Mouse (Mus musculus) heart, postnatal 0 days (tissue): ENCODE data around the gene Zdhhc8. TPM values are rescaled to one million over a fixed set of nuclear protein-coding genes. Genes with fewer than 3 reads are reported as not detected.

Experiments
- ATAC-seq: fragments of 200-750 bp; cut with Nextera tagmentation; 2 replicates; pipeline ENCODE4 v1.8.0; 2017; ENCODE audit warnings: low read depth, moderate number of reproducible peaks, moderate library complexity; ENCODE audit not compliant: insufficient read depth
- DNase-seq: peaks from one replicate; pipeline ENCODE4 v3.0.0-alpha.2; 2016; ENCODE audit warnings: low spot score
- H3K27ac ChIP-seq: fragments of 300-500 bp; sonication (generic); 2 replicates; pipeline ENCODE4 v1.5.1; 2014; ENCODE audit warnings: low read depth, mild to moderate bottlenecking
- H3K27me3 ChIP-seq: fragments of 300-500 bp; sonication (generic); 2 replicates; pipeline ENCODE4 v1.6.1; 2014; ENCODE audit warnings: low read length, mixed read lengths; ENCODE audit not compliant: control insufficient read depth, insufficient read depth
- H3K36me3 ChIP-seq: fragments of 300-500 bp; sonication (generic); replicated peaks from 2 replicates; pipeline ENCODE4 v1.6.1; 2014; ENCODE audit warnings: low read length, mixed read lengths; ENCODE audit not compliant: control insufficient read depth, insufficient read depth
- H3K4me1 ChIP-seq: fragments of 300-500 bp; sonication (generic); 2 replicates; pipeline ENCODE4 v1.6.1; 2014; ENCODE audit warnings: antibody characterized with exemption; ENCODE audit not compliant: control insufficient read depth, insufficient read depth
- H3K4me2 ChIP-seq: fragments of 300-500 bp; sonication (generic); 2 replicates; pipeline ENCODE4 v1.6.1; 2014; ENCODE audit warnings: low read depth, mild to moderate bottlenecking, low read length, moderate library complexity
- H3K4me3 ChIP-seq: fragments of 300-500 bp; sonication (generic); 2 replicates; pipeline ENCODE4 v1.5.1; 2014; ENCODE audit warnings: low read depth, low read length
- H3K9ac ChIP-seq: fragments of 300-500 bp; sonication (generic); replicated peaks from 2 replicates; pipeline ENCODE4 v1.6.1; 2014; ENCODE audit warnings: low read depth, low read length, mixed read lengths
- H3K9me3 ChIP-seq: fragments of 300-500 bp; sonication (generic); replicated peaks from 2 replicates; pipeline ENCODE4 v1.6.1; 2016; ENCODE audit warnings: low read length; ENCODE audit not compliant: control insufficient read depth
- CTCF ChIP-seq: IDR thresholded peaks from 2 replicates; pipeline ENCODE4 v1.5.1; 2016; ENCODE audit warnings: antibody characterized with exemption, control low read depth, low read depth
- EP300 ChIP-seq: IDR thresholded peaks from 2 replicates; pipeline ENCODE4 v1.6.1; 2016; ENCODE audit warnings: antibody characterized with exemption, low read depth
- WGBS: fragments of 180-500 bp; shearing (Covaris S2); extraction: QIAGEN DNeasy Blood & Tissue Kit; methylation state at CpG from one replicate; pipeline ENCODE4 v1.1.7; 2014; 5-methylcytosine and 5-hydroxymethylcytosine counted together
- polyA plus RNA-seq: library from polyadenylated mRNA; unstranded; fragments of >200 nt; fragmentation: Nextera tagmentation; extraction: Ambion mirVana; gene quantifications from 2 replicates; pipeline ENCODE4 v1.2.1, GENCODE M21; 2015
- total RNA-seq: library from RNA; depleted of rRNA; stranded (reverse); fragments of >200 nt; gene quantifications from 2 replicates; pipeline ENCODE4 v1.2.3, GENCODE M21; 2014; ENCODE audit warnings: low replicate concordance

The Zdhhc8 gene
- total and polyA plus RNA-seq, 2 experiments from 2014 or later: 16.4 to 27.7 TPM

GRCm38 (mm10) chr16:18220001-18220400, 14.9 kb downstream of the Zdhhc8 start:
- TF ChIP-seq EP300 (no peak), CTCF (no peak)
- H3K27me3 ChIP-seq: no peaks in the 10 kb centered on the region
- DNase-seq (no peak), ATAC-seq (peak; percentile 45; the same call in 1 of the 2 replicates)
- H3K4me2 ChIP-seq: no peak overlapping the region
- no peaks in the 10 kb centered on the region for H3K9me3 ChIP-seq
- no peak overlapping the region for H3K9ac ChIP-seq
- H3K4me3 ChIP-seq: no peak overlapping the region
- H3K36me3 ChIP-seq: peaks cover 35% of the 10 kb centered on the region
- H3K27ac ChIP-seq: no peak overlapping the region
- WGBS: 39% methylated on average over 8 of the region's 8 CpGs
- peaks cover 10% of the 10 kb centered on the region; the same call in 1 of the 2 replicates for H3K4me1 ChIP-seq

- WGBS: 50% methylated on average over 9 of the region's 9 CpGs
- TF ChIP-seq EP300 (no peak), CTCF (no peak)
- no peak overlapping the region for H3K4me2 ChIP-seq
- no peaks in the 10 kb centered on the region for H3K9me3 ChIP-seq
- ATAC-seq: no peak
- H3K27me3 ChIP-seq: no peaks in the 10 kb centered on the region
- no peak for DNase-seq
- H3K4me1 ChIP-seq: peaks cover 20% of the 10 kb centered on the region
- H3K4me3 ChIP-seq: no peak overlapping the region
- no peak overlapping the region for H3K9ac ChIP-seq
- no peak overlapping the region for H3K27ac ChIP-seq
- peaks cover 21% of the 10 kb centered on the region for H3K36me3 ChIP-seq
Measured at GRCm38 (mm10) chr16:18218580-18218996, 16.3 kb downstream of the Zdhhc8 start.

GRCm38 (mm10) chr16:18217579-18217978, 17.4 kb downstream of the Zdhhc8 start, which contains the start of gene Ccdc188:
TSS of gene Ccdc188 (plus strand) at chr16:18217879.
- ATAC-seq: no peak
- H3K36me3 ChIP-seq: peaks cover 11% of the 10 kb centered on the region
- H3K9ac ChIP-seq: no peak within 1 kb of the TSS
- H3K4me3 ChIP-seq: no peak within 1 kb of the TSS
- H3K27me3 ChIP-seq: no peaks in the 10 kb centered on the region
- 88% methylated on average over 4 of the region's 4 CpGs for WGBS
- no peak for DNase-seq
- H3K27ac ChIP-seq: no peak within 1 kb of the TSS
- TF ChIP-seq EP300 (no peak), CTCF (no peak)
- H3K4me2 ChIP-seq: no peak within 1 kb of the TSS
- peaks cover 20% of the 10 kb centered on the region for H3K4me1 ChIP-seq
- H3K9me3 ChIP-seq: no peaks in the 10 kb centered on the region

- H3K27me3 ChIP-seq: no peaks in the 10 kb centered on the region
- no peaks in the 10 kb centered on the region for H3K36me3 ChIP-seq
- TF ChIP-seq CTCF: no peak
- no peak for TF ChIP-seq EP300
- H3K4me3 ChIP-seq: no peak overlapping the region
- WGBS: 38% methylated on average over 7 of the region's 7 CpGs
- H3K9me3 ChIP-seq: no peaks in the 10 kb centered on the region
- H3K4me2 ChIP-seq: peak overlapping the region; percentile 41
- H3K4me1 ChIP-seq: peaks cover 13% of the 10 kb centered on the region
- peak overlapping the region; percentile 29; the same call in 1 of the 2 replicates for H3K9ac ChIP-seq
- no peak; the same call in 1 of the 2 replicates for ATAC-seq
- peak overlapping the region; percentile 66 for H3K27ac ChIP-seq
- peak; percentile 43 for DNase-seq
Measured at GRCm38 (mm10) chr16:18214858-18215257, 20.1 kb downstream of the Zdhhc8 start.

- no peak overlapping the region for H3K27ac ChIP-seq
- no peak overlapping the region for H3K4me2 ChIP-seq
- H3K27me3 ChIP-seq: no peaks in the 10 kb centered on the region
- ATAC-seq (no peak), DNase-seq (no peak)
- 63% methylated on average over 6 of the region's 6 CpGs for WGBS
- no peaks in the 10 kb centered on the region for H3K9me3 ChIP-seq
- H3K9ac ChIP-seq: no peak overlapping the region
- H3K4me1 ChIP-seq: peaks cover 13% of the 10 kb centered on the region
- no peak overlapping the region for H3K4me3 ChIP-seq
- H3K36me3 ChIP-seq: no peaks in the 10 kb centered on the region
- no peak for TF ChIP-seq EP300
- TF ChIP-seq CTCF: no peak
Measured at GRCm38 (mm10) chr16:18213689-18214088, 21.2 kb downstream of the Zdhhc8 start.
